Mouse (Mus musculus): ENCODE measurements around the gene Dok7. TPM values are rescaled to one million over a fixed set of nuclear protein-coding genes. Genes with fewer than 3 reads are reported as not detected.
A peak's percentile ranks its signal among the peaks of the same experiment; 100 is the strongest.

Dok7 gene
- polyA plus RNA-seq, 1 experiment from 2014 or later, result 7.8 TPM

- Histone ChIP-seq H3K9ac (replicated peaks; ENCODE audit: low read depth, low read length) (no peak overlapping the region), H3K4me3 (replicated peaks; ENCODE audit: low read length) (no peak overlapping the region), H3K36me3 (ENCODE audit: control insufficient read depth, insufficient read depth) (peaks cover 26% of the 10 kb centered on the region), H3K4me1 (replicated peaks; ENCODE audit: control insufficient read depth, insufficient read depth, low read length) (0 out of 2 replicates have a peak, but pooled peaks cover 4% of the 10 kb centered on the region), H3K9me3 (ENCODE audit: control insufficient read depth, low read length) (no peaks in the 10 kb centered on the region), H3K27me3 (replicated peaks; ENCODE audit: control insufficient read depth, insufficient read depth, low read length) (no peaks in the 10 kb centered on the region), H3K27ac (ENCODE audit: low read length) (no peak overlapping the region), H3K4me2 (ENCODE audit: low read length) (no peak overlapping the region)
- ATAC-seq, result no peak
- 100% methylated on average over 1 of the region's 1 CpGs for WGBS
These were observed 27.3 kb upstream of the Dok7 start for GRCm38 (mm10) chr5:35029303-35029702.

- Histone ChIP-seq H3K4me1 (replicated peaks; ENCODE audit: control insufficient read depth, insufficient read depth, low read length) (0 out of 2 replicates have a peak, but pooled peaks cover 4% of the 10 kb centered on the region), H3K4me3 (replicated peaks; ENCODE audit: low read length) (no peak overlapping the region), H3K36me3 (ENCODE audit: control insufficient read depth, insufficient read depth) (peaks cover 26% of the 10 kb centered on the region), H3K27me3 (replicated peaks; ENCODE audit: control insufficient read depth, insufficient read depth, low read length) (no peaks in the 10 kb centered on the region), H3K27ac (ENCODE audit: low read length) (no peak overlapping the region), H3K9me3 (ENCODE audit: control insufficient read depth, low read length) (no peaks in the 10 kb centered on the region), H3K9ac (replicated peaks; ENCODE audit: low read depth, low read length) (no peak overlapping the region), H3K4me2 (ENCODE audit: low read length) (no peak overlapping the region)
- WGBS, result 93% methylated on average over 5 of the region's 5 CpGs
- ATAC-seq, result no peak
These were observed 26.8 kb upstream of the Dok7 start for GRCm38 (mm10) chr5:35029755-35030154.

- no peaks in the 10 kb centered on the region for H3K9me3 ChIP-seq (ENCODE audit: control insufficient read depth, low read length)
- 0 out of 2 replicates have a peak, but pooled peaks have one; percentile 37 for ATAC-seq
- H3K36me3 ChIP-seq (ENCODE audit: control insufficient read depth, insufficient read depth), result peaks cover 14% of the 10 kb centered on the region
These were observed 23.5 kb upstream of the Dok7 start for GRCm38 (mm10) chr5:35033068-35033467.

GRCm38 (mm10) chr5:35033619-35034018, 22.9 kb upstream of the Dok7 start:
- H3K9me3 ChIP-seq (ENCODE audit: control insufficient read depth, low read length), result no peaks in the 10 kb centered on the region
- H3K27ac ChIP-seq (ENCODE audit: low read length), result peak overlapping the region; percentile 21; the same call in 1 of the 2 replicates
- H3K27me3 ChIP-seq (replicated peaks; ENCODE audit: control insufficient read depth, insufficient read depth, low read length), result no peaks in the 10 kb centered on the region
- 58% methylated on average over 1 of the region's 1 CpGs for WGBS
- no peak overlapping the region for H3K4me3 ChIP-seq (replicated peaks; ENCODE audit: low read length)
- H3K4me2 ChIP-seq (ENCODE audit: low read length), result no peak overlapping the region
- peaks cover 11% of the 10 kb centered on the region for H3K36me3 ChIP-seq (ENCODE audit: control insufficient read depth, insufficient read depth)
- ATAC-seq, result no peak
- no peak overlapping the region for H3K9ac ChIP-seq (replicated peaks; ENCODE audit: low read depth, low read length)
- H3K4me1 ChIP-seq (replicated peaks; ENCODE audit: control insufficient read depth, insufficient read depth, low read length), result 0 out of 2 replicates have a peak, but pooled peaks cover 4% of the 10 kb centered on the region

More at GRCm38 (mm10) chr5:35033068-35033467, 23.5 kb upstream of the Dok7 start:
- H3K27ac ChIP-seq (ENCODE audit: low read length), result peak overlapping the region; percentile 36
- H3K27me3 ChIP-seq (replicated peaks; ENCODE audit: control insufficient read depth, insufficient read depth, low read length), result no peaks in the 10 kb centered on the region
- no peak overlapping the region for H3K9ac ChIP-seq (replicated peaks; ENCODE audit: low read depth, low read length)
- no peak overlapping the region for H3K4me3 ChIP-seq (replicated peaks; ENCODE audit: low read length)
- 66% methylated on average over 5 of the region's 5 CpGs for whole genome bisulfite sequencing
- no peak overlapping the region for H3K4me2 ChIP-seq (ENCODE audit: low read length)
- H3K4me1 ChIP-seq (replicated peaks; ENCODE audit: control insufficient read depth, insufficient read depth, low read length), result 0 out of 2 replicates have a peak, but pooled peaks cover 4% of the 10 kb centered on the region

GRCm38 (mm10) chr5:35035141-35035540, 21.4 kb upstream of the Dok7 start:
- 96% methylated on average over 5 of the region's 5 CpGs for WGBS
- Histone ChIP-seq H3K9me3 (ENCODE audit: control insufficient read depth, low read length) (no peaks in the 10 kb centered on the region), H3K4me1 (replicated peaks; ENCODE audit: control insufficient read depth, insufficient read depth, low read length) (0 out of 2 replicates have a peak, but pooled peaks cover 4% of the 10 kb centered on the region), H3K27ac (ENCODE audit: low read length) (no peak overlapping the region), H3K27me3 (replicated peaks; ENCODE audit: control insufficient read depth, insufficient read depth, low read length) (no peaks in the 10 kb centered on the region), H3K4me2 (ENCODE audit: low read length) (no peak overlapping the region), H3K9ac (replicated peaks; ENCODE audit: low read depth, low read length) (no peak overlapping the region), H3K36me3 (ENCODE audit: control insufficient read depth, insufficient read depth) (peaks cover 6% of the 10 kb centered on the region), H3K4me3 (replicated peaks; ENCODE audit: low read length) (no peak overlapping the region)
- ATAC-seq, result no peak

- no peak for ATAC-seq
- Histone ChIP-seq H3K4me3 (replicated peaks; ENCODE audit: low read length) (no peak overlapping the region), H3K9me3 (ENCODE audit: control insufficient read depth, low read length) (no peaks in the 10 kb centered on the region), H3K9ac (replicated peaks; ENCODE audit: low read depth, low read length) (no peak overlapping the region), H3K36me3 (ENCODE audit: control insufficient read depth, insufficient read depth) (peaks cover 6% of the 10 kb centered on the region), H3K4me2 (ENCODE audit: low read length) (no peak overlapping the region), H3K27me3 (replicated peaks; ENCODE audit: control insufficient read depth, insufficient read depth, low read length) (no peaks in the 10 kb centered on the region), H3K27ac (ENCODE audit: low read length) (no peak overlapping the region), H3K4me1 (replicated peaks; ENCODE audit: control insufficient read depth, insufficient read depth, low read length) (0 out of 2 replicates have a peak, but pooled peaks cover 4% of the 10 kb centered on the region)
- 79% methylated on average over 4 of the region's 4 CpGs for WGBS
These were observed 20.8 kb upstream of the Dok7 start for GRCm38 (mm10) chr5:35035795-35036194.

- Histone ChIP-seq H3K9me3 (ENCODE audit: control insufficient read depth, low read length) (no peaks in the 10 kb centered on the region), H3K4me1 (replicated peaks; ENCODE audit: control insufficient read depth, insufficient read depth, low read length) (0 out of 2 replicates have a peak, but pooled peaks cover 4% of the 10 kb centered on the region), H3K4me3 (replicated peaks; ENCODE audit: low read length) (no peak overlapping the region), H3K36me3 (ENCODE audit: control insufficient read depth, insufficient read depth) (peaks cover 4% of the 10 kb centered on the region), H3K9ac (replicated peaks; ENCODE audit: low read depth, low read length) (no peak overlapping the region), H3K27ac (ENCODE audit: low read length) (no peak overlapping the region), H3K27me3 (replicated peaks; ENCODE audit: control insufficient read depth, insufficient read depth, low read length) (no peaks in the 10 kb centered on the region), H3K4me2 (ENCODE audit: low read length) (no peak overlapping the region)
- ATAC-seq, result no peak
These were observed 19.1 kb upstream of the Dok7 start for GRCm38 (mm10) chr5:35037438-35037837.

GRCm38 (mm10) chr5:35041268-35041829, 15.2 kb upstream of the Dok7 start, which contains the start of gene Hgfac:
Hgfac (plus strand) TSS chr5:35041509.
- no peak within 1 kb of the TSS for H3K27ac ChIP-seq (ENCODE audit: low read length)
- no peak within 1 kb of the TSS for H3K9ac ChIP-seq (replicated peaks; ENCODE audit: low read depth, low read length)
- H3K4me2 ChIP-seq (ENCODE audit: low read length), result no peak within 1 kb of the TSS
- no peak within 1 kb of the TSS for H3K4me3 ChIP-seq (replicated peaks; ENCODE audit: low read length)
- WGBS, result 72% methylated on average over 6 of the region's 6 CpGs
- H3K36me3 ChIP-seq (ENCODE audit: control insufficient read depth, insufficient read depth), result no peaks in the 10 kb centered on the region
- no peaks in the 10 kb centered on the region for H3K9me3 ChIP-seq (ENCODE audit: control insufficient read depth, low read length)
- no peaks in the 10 kb centered on the region for H3K4me1 ChIP-seq (replicated peaks; ENCODE audit: control insufficient read depth, insufficient read depth, low read length)
- H3K27me3 ChIP-seq (replicated peaks; ENCODE audit: control insufficient read depth, insufficient read depth, low read length), result no peaks in the 10 kb centered on the region
- ATAC-seq, result no peak

GRCm38 (mm10) chr5:35042431-35043109, 14.0 kb upstream of the Dok7 start:
- Histone ChIP-seq H3K27ac (ENCODE audit: low read length) (no peak overlapping the region), H3K4me2 (ENCODE audit: low read length) (no peak overlapping the region), H3K9me3 (ENCODE audit: control insufficient read depth, low read length) (no peaks in the 10 kb centered on the region), H3K4me3 (replicated peaks; ENCODE audit: low read length) (no peak overlapping the region), H3K36me3 (ENCODE audit: control insufficient read depth, insufficient read depth) (no peaks in the 10 kb centered on the region), H3K27me3 (replicated peaks; ENCODE audit: control insufficient read depth, insufficient read depth, low read length) (no peaks in the 10 kb centered on the region), H3K9ac (replicated peaks; ENCODE audit: low read depth, low read length) (no peak overlapping the region), H3K4me1 (replicated peaks; ENCODE audit: control insufficient read depth, insufficient read depth, low read length) (no peaks in the 10 kb centered on the region)
- 75% methylated on average over 10 of the region's 10 CpGs for WGBS
- peak; percentile 37 for ATAC-seq

All from forebrain, embryonic 16.5 days (tissue).